Mouse (Mus musculus): ENCODE measurements at regions not wholly inside any gene's neighbourhood (a gene's known extent, or its start where the extent isn't known, plus 50 kb on each side); places are given as distances from the start of the nearest gene placed in this dataset.

GRCm38 (mm10) chr1:64190705-64191104 lies 68.6 kb upstream of the Klf7 start:
- no peak for TF ChIP-seq POLR2A (IDR thresholded peaks at IDR 0.05; ENCODE audit: borderline replicate concordance, extremely low read depth, insufficient read depth, insufficient read length, poor library complexity, severe bottlenecking)
- no peak for TF ChIP-seq CTCF (IDR thresholded peaks at IDR 0.05; ENCODE audit: borderline replicate concordance, extremely low read depth, insufficient read depth, insufficient read length)
